Mouse (Mus musculus): Measurements from ENCODE around the gene Hist1h2ai.

- TF ChIP-seq GATA1 (IDR thresholded peaks at IDR 0.05; ENCODE audit: low read length) (no peak), TAL1 (IDR thresholded peaks at IDR 0.05; ENCODE audit: low read length) (no peak)
These were observed 6.1 kb upstream of the Hist1h2ai start for GRCm38 (mm10) chr13:21710031-21710711.
